Mouse (Mus musculus) cerebellum, postnatal 25 days (tissue): ENCODE measurements around the gene Gm7361.
"Not testable (repeated sequence)": the region's sequence is repeated elsewhere in the genome, so short reads cannot be mapped to it uniquely, and the experiment has no call there.

Experiments
- DNase-seq, 2 experiments: peaks; one replicate each; pipeline ENCODE4 v3.0.0; 2021; ENCODE audit warnings: mixed read lengths in 2 of 2

Gene Gm7361

DNA sequence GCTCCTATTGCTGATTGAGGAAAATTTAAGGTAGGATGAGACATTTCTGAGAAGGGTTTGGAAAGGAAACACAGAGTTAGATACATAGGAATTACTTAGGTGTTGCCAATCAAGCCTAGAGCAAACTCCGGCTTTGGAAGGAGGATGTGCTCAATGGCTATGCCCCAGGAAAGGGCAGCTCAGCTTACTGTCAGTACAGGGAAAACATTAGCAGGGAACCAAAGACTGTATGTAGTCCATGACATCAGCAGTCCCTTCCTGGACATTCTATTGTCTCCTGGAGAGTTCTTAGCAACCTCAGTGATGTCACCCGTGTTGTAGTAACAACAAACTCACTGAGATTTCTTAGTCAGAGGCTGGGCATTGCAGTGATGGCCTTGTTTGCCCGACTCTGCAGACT, at the start of gene Gm7361:
Gene Gm7361, plus strand, starts transcription at position 301 of the 400 bp plus-strand sequence.
- DNase-seq, result not testable (repeated sequence)

DNA sequence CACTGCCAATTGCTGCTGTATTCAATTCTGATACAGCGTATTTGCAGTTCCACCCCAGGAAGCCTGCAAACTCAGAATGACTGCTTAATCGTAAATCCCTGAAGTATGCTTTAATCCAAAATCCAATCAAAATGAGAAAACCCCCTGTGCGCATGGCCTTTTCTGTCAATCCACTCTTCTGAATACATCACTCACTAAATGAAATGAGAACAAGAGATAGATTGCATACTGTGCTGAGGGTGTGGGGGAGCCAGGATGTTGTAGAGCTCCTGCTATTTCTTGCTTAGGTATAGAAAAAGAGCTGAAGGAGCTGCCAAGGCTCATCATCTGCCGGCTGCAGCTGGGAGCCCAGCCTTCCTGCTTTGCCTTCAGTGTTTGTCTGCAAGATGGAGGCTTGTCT, 46.5 kb upstream of the Gm7361 start:
- no peak for DNase-seq

DNA sequence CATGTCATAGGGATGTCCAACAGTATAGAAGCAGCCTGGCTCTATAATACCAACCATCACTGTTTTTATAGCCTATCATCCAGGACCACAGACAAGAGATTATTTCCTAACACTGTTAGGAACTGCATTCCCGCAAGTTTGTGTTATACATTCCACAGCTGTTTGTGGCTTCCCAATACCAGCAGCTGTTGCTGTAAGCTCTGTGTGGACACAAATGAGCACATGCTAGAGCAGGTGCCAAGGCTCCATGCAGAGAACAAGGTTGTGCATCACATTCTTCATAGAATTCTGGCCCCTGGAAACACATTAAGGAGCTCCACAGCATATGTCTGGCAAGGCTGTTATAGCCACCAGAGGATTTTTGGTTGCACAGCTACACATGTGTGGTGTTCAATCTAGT, 35.4 kb upstream of the Gm7361 start:
- no peak for DNase-seq

DNA sequence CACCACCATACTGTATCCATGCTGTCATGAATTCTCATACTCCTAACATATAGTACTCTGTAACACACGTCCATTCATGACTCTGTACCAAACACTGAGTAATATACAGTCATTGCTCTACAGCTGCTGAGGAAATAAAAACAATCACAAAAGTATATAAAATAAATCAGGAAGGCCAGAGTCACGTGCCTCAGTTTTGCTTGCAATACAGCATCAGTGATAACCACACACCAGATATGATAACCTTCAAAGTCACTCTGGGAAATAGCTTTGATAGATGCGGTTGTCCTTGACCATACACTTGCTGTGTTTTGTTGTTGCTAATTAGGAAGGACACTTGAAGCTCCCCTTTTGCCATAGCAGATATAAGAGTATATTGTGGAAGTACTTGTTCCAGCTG, 9.2 kb downstream of the Gm7361 start:
- DNase-seq, result not testable (repeated sequence)

DNA sequence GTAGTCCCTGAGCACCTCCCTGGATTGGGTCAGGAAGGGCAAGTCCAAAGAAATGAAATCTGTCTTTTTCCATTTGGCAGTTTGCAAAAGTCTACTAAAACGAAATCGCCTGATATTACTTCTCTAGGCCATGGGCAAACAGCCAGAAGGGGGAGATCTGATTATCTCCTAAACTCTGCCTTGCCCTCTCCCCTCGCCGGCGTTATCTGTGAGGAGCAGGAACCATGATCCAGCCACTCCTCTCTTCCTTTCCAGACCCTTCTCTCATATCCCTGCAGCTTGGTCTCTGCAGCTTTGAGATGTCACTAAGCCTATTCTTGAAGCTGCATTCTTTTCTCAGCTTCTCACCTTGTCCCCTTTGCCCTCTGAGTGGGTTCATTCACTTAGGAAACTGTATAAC, 22.9 kb downstream of the Gm7361 start:
- no peak for DNase-seq

DNA sequence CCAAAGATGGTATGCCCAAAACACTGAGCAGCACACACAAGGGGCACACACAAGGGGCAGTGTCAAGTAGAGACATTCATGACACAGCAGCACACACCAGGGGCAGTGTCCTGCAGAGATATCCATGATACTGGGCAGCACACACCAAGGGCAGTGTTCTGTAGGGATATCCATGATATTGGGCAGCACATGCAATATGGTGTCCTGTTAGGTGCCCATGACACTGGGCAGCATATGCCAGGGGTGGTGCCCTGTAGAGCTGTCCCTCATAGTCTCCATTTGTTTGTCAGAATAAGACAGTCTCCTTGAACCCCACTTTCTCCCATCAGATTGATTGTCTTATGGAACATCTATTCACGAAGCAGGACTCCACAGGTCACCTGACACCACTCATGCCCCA, 24.2 kb downstream of the Gm7361 start:
- DNase-seq, result no peak

DNA sequence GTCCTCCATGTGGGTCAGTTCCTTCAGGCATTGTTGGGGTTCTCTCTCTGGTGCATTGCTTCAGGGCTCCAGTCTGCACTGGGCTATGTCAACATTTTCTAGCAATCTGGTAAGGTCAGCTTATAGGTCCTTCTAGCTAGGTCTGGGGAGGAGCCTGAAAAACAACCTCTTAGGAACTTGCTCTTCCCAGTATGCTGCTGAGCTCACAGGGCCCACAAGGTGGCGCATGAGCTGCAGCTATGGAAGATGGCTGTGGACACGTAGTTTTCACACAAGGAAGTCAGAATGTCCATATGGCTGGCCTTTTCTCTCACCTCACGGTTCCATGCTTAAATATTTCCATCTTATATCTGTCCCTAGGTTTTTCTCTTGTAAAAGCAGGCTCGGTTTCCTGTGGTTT, 24.8 kb downstream of the Gm7361 start:
- peak; percentile 91 to 94 for DNase-seq

DNA sequence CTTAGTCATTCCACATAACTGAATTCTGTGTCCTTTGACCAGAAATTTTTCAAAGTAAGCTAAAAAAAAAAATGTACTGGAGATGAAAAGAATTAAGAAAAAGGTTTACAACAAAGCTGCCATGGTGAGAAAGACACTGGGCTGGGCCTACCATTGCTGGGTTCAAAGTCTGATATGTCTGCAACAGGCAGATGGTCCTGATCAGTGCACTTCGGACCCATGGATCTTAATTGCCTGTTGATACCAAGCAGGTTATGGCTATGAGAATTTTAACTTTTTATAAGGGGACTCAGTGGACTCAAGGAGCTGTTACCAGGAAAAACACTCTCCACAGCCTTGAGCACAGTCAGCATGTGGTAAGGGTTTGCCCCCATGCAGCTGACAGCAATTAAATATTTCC, 25.9 kb downstream of the Gm7361 start:
- no peak for DNase-seq

DNA sequence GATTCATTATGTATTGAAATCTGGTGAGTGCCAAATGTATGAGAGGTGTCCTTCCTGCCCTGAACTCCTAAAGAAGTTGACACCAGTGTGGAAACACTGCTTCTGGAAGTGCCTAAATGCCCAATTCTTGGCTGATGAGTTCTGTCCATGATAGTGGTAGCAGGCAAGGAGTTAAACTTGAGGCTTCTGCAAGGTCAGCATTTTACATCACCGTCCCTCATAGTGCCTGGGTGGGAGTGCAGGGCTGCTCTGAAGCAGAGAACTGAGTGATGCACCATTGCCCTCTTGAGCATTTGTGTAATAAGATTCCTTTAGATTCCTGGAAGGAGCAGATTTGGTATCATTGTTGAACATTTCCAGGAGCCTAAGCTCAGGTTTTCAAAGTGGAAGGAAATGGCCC, 34.1 kb downstream of the Gm7361 start:
- DNase-seq, result no peak

DNA sequence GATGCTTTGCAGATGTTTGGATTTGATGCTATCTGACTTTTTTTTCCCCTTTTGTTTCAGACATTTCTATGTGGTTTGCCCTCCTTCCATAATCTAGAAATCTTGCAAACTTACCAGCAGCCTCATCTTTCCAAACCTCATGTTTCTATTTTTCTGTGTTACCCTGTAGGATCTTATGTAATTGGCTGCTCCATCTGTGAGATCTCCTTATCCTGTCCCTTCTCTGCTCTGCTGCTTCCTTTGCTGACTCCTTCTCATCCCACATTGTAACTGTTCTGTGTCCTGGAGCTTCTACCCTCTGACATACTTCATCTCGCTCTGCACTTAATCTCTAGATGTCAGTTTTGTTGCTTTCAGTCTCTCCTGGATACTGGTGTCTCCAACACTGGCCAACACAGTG, 35.8 kb downstream of the Gm7361 start:
- no peak for DNase-seq
